Mouse (Mus musculus): ENCODE data around the gene Zscan12.

Gene Zscan12

GRCm38 (mm10) chr13:21401636-21402286 is 39.1 kb downstream of the Zscan12 start:
- in situ Hi-C loops (cut with MboI; ENCODE audit: low sequenced_read_pairs) = no loop called here

GRCm38 (mm10) chr13:21402287-21402846 is 39.7 kb downstream of the Zscan12 start, which contains the start of gene Zkscan3:
Zkscan3 (minus strand) TSS chr13:21402755.
- in situ Hi-C loops (cut with MboI; ENCODE audit: low sequenced_read_pairs) = no loop called here

GRCm38 (mm10) chr13:21402848-21403247 is 40.2 kb downstream of the Zscan12 start:
- in situ Hi-C loops (cut with MboI; ENCODE audit: low sequenced_read_pairs) = no loop called here

GRCm38 (mm10) chr13:21407341-21407740 is 44.7 kb downstream of the Zscan12 start:
- in situ Hi-C loops (cut with MboI; ENCODE audit: low sequenced_read_pairs) = no loop called here

GRCm38 (mm10) chr13:21407969-21408804 is 45.6 kb downstream of the Zscan12 start:
- in situ Hi-C loops (cut with MboI; ENCODE audit: low sequenced_read_pairs) = no loop called here

- in situ Hi-C loops (cut with MboI; ENCODE audit: low sequenced_read_pairs) = no loop called here
Observed at GRCm38 (mm10) chr13:21408805-21409459, 46.3 kb downstream of the Zscan12 start.

- in situ Hi-C loops (cut with MboI; ENCODE audit: low sequenced_read_pairs) = no loop called here
Observed at GRCm38 (mm10) chr13:21414231-21415212, 51.9 kb downstream of the Zscan12 start.

GRCm38 (mm10) chr13:21415266-21415665 is 52.6 kb downstream of the Zscan12 start:
- in situ Hi-C loops (cut with MboI; ENCODE audit: low sequenced_read_pairs) = no loop called here

GRCm38 (mm10) chr13:21415750-21416149 is 53.1 kb downstream of the Zscan12 start:
- in situ Hi-C loops (cut with MboI; ENCODE audit: low sequenced_read_pairs) = no loop called here

- in situ Hi-C loops (cut with MboI; ENCODE audit: low sequenced_read_pairs) = no loop called here
Observed at GRCm38 (mm10) chr13:21417298-21418010, 54.8 kb downstream of the Zscan12 start.

GRCm38 (mm10) chr13:21418865-21419264 is 56.2 kb downstream of the Zscan12 start:
- in situ Hi-C loops (cut with MboI; ENCODE audit: low sequenced_read_pairs) = no loop called here

Measured in CH12F3 (cell line).